Mouse (Mus musculus) lung, adult 2 months (tissue): ENCODE results near the gene Vti1a. TPM values are rescaled to one million over a fixed set of nuclear protein-coding genes. Genes with fewer than 3 reads are reported as not detected.

Source experiments
- DNase-seq: peaks from one replicate; pipeline ENCODE4 v3.0.0; 2022
- H3K4me1 ChIP-seq: fragments of 200-500 bp; 2 replicates; pipeline ENCODE4 v1.6.1; 2011; ENCODE audit warnings: low read length; ENCODE audit not compliant: control insufficient read depth, insufficient read depth
- H3K4me3 ChIP-seq: fragments of 200-500 bp; replicated peaks from 2 replicates; pipeline ENCODE3; 2011; ENCODE audit warnings: low read depth, mild to moderate bottlenecking, control low read depth, low read length; ENCODE audit errors: extremely low read depth
- CTCF ChIP-seq: fragments of 200-500 bp; IDR thresholded peaks from 2 replicates; pipeline ENCODE4 v1.5.1; 2011; ENCODE audit warnings: mild to moderate bottlenecking, low read length, control low read depth; ENCODE audit not compliant: insufficient read depth
- POLR2A ChIP-seq: fragments of 200-500 bp; IDR thresholded peaks from 2 replicates; pipeline ENCODE4 v1.6.1; 2011; ENCODE audit warnings: low read depth, mild to moderate bottlenecking, control low read depth, low read length, borderline replicate concordance; ENCODE audit errors: extremely low read depth
- WGBS: fragments of 180-500 bp; shearing (Covaris S2); methylation state at CpG from one replicate; pipeline ENCODE4 v1.1.7; 2018; 5-methylcytosine and 5-hydroxymethylcytosine counted together
- polyA plus RNA-seq: library from polyadenylated mRNA; depleted of rRNA; stranded (reverse); fragments of >200 nt; gene quantifications from 2 replicates; pipeline ENCODE4 v1.2.3, GENCODE M21; 2012; rRNA removed

Vti1a gene
- 10.3 and 11.5 TPM in 2 replicates for polyA plus RNA-seq

- TF ChIP-seq CTCF (0 out of 2 replicates have a peak, but pooled peaks have one; percentile 5), POLR2A (peak; percentile 73; the same call in 1 of the 2 replicates)
- WGBS, result 1% methylated on average over 48 of the region's 48 CpGs
- peaks cover 3% of the 10 kb centered on the region; the same call in 1 of the 2 replicates for H3K4me1 ChIP-seq
- peak within 1 kb of the TSS; percentile 67 for H3K4me3 ChIP-seq
- DNase-seq, result peak; percentile 88
Observed at GRCm38 (mm10) chr19:55316109-55316714, at the start of gene Vti1a. TSS of gene Vti1a (plus strand) at chr19:55316295.

DNA sequence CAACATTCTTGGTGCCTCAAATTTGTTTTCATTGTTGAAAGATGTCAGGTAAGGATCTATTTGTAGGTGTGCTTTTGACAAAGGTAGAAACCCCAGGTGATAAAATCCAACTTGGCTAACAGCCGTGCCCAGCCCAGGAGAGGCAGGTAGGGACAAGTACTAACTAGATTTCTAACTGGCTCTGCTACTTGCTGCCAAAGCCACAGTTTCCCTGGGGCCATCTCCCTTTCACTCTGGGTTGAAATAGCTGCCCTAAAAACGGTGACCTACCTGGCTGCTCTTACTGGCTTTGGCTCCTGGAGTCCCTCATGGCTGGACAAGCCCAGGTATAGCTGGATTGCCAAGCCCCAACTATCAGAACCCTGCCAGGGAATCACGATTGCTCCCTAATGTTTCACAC, 49.3 kb upstream of the Vti1a start:
- WGBS, result 70% methylated on average over 3 of the region's 3 CpGs
- no peak for DNase-seq
- Histone ChIP-seq H3K4me1 (peaks cover 13% of the 10 kb centered on the region), H3K4me3 (no peak overlapping the region)
- TF ChIP-seq POLR2A (no peak), CTCF (no peak)

- no peak for DNase-seq
- TF ChIP-seq CTCF (no peak), POLR2A (no peak)
- Histone ChIP-seq H3K4me1 (peaks cover 13% of the 10 kb centered on the region), H3K4me3 (no peak overlapping the region)
- 51% methylated on average over 3 of the region's 3 CpGs for whole genome bisulfite sequencing
Observed at GRCm38 (mm10) chr19:55268150-55268549, 47.9 kb upstream of the Vti1a start.

- peaks cover 13% of the 10 kb centered on the region for H3K4me1 ChIP-seq
- no peak for DNase-seq
- no peak for TF ChIP-seq CTCF
- no peak for TF ChIP-seq POLR2A
- no peak overlapping the region for H3K4me3 ChIP-seq
- WGBS, result 48% methylated on average over 5 of the region's 5 CpGs
Observed at GRCm38 (mm10) chr19:55269051-55269450, 47.0 kb upstream of the Vti1a start.

DNA sequence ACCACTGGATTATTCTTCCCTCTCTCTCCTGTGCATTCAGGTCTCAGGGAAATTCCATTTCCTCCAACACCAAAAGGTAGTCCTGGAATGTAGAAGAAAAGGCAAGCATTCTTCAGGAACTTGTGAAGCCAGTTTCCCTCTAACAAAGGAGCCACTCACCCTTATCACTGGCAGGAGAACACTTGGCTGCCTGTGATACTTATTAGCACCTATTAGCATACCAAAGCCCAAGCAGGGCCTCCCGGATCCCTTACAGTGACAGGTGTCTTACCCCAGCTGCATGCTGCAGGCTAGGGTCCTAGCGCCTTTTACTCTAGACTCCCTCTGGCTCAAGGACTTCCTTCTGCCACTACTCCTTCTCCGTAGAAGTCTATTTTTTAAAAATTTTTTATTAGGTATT, 44.6 kb upstream of the Vti1a start:
- 46% methylated on average over 3 of the region's 3 CpGs for WGBS
- TF ChIP-seq CTCF (no peak), POLR2A (no peak)
- Histone ChIP-seq H3K4me3 (no peak overlapping the region), H3K4me1 (peaks cover 11% of the 10 kb centered on the region)
- DNase-seq, result no peak

GRCm38 (mm10) chr19:55273340-55273739, 42.8 kb upstream of the Vti1a start:
- DNase-seq, result no peak
- TF ChIP-seq CTCF (no peak), POLR2A (no peak)
- peaks cover 9% of the 10 kb centered on the region for H3K4me1 ChIP-seq
- no peak overlapping the region for H3K4me3 ChIP-seq
- 66% methylated on average over 6 of the region's 6 CpGs for WGBS

GRCm38 (mm10) chr19:55276100-55276499, 40.0 kb upstream of the Vti1a start:
- no peak for DNase-seq
- TF ChIP-seq POLR2A (no peak), CTCF (no peak)
- H3K4me3 ChIP-seq, result no peak overlapping the region
- WGBS, result 74% methylated on average over 4 of the region's 4 CpGs
- peaks cover 2% of the 10 kb centered on the region; the same call in 1 of the 2 replicates for H3K4me1 ChIP-seq

GRCm38 (mm10) chr19:55276770-55277169, 39.3 kb upstream of the Vti1a start:
- WGBS, result 63% methylated on average over 3 of the region's 3 CpGs
- TF ChIP-seq CTCF, result no peak
- no peak for TF ChIP-seq POLR2A
- H3K4me3 ChIP-seq, result no peak overlapping the region
- peaks cover 2% of the 10 kb centered on the region; the same call in 1 of the 2 replicates for H3K4me1 ChIP-seq
- no peak for DNase-seq

DNA sequence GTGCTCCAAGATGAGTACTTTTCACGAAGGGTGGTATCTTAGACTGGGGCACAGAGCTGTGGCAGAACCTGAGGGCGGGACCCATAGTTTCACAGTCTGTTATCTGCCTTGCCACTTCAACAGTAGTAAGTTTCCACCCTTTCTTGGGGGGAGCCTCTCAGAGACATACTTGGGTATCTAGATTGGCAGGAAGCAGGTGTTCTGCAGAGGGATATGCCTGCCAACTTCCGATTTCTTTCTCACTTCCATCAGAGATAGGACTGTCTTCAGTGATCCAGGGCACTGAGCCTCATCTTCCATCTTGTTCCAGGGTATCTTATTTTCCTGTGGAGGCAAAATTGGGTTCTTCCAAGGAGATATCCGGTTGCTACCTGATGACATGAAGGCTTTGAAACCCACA, 32.0 kb upstream of the Vti1a start:
- Histone ChIP-seq H3K4me3 (no peak overlapping the region), H3K4me1 (no peaks in the 10 kb centered on the region)
- WGBS, result 82% methylated on average over 4 of the region's 4 CpGs
- no peak for DNase-seq
- TF ChIP-seq POLR2A (no peak), CTCF (no peak)

GRCm38 (mm10) chr19:55286034-55286433, 30.1 kb upstream of the Vti1a start:
- H3K4me1 ChIP-seq, result no peaks in the 10 kb centered on the region
- DNase-seq, result no peak
- 88% methylated on average over 4 of the region's 4 CpGs for WGBS

More at GRCm38 (mm10) chr19:55286034-55286433, 30.1 kb upstream of the Vti1a start:
- TF ChIP-seq POLR2A (no peak), CTCF (no peak)
- H3K4me3 ChIP-seq, result no peak overlapping the region
